Mouse (Mus musculus) G1E (cell line): ENCODE data around the gene Dnaaf1. TPM values are rescaled to one million over a fixed set of nuclear protein-coding genes. Genes with fewer than 3 reads are reported as not detected.

Experiments
- ATAC-seq: 2 replicates; pipeline ENCODE4 v1.8.0; 2016; ENCODE audit warnings: mild to moderate bottlenecking; ENCODE audit not compliant: insufficient number of reproducible peaks, poor library complexity, low FRiP score, severe bottlenecking; ENCODE audit errors: extremely low read depth
- DNase-seq: peaks from one replicate; pipeline ENCODE4 v3.0.0; 2012; ENCODE audit warnings: low spot score
- H3K27me3 ChIP-seq: 2 replicates; pipeline ENCODE4 v1.6.1; 2012; ENCODE audit warnings: mild to moderate bottlenecking, low read length, inconsistent platforms; ENCODE audit not compliant: insufficient read depth
- H3K36me3 ChIP-seq: replicated peaks from 2 replicates; pipeline ENCODE3; 2012; ENCODE audit warnings: mild to moderate bottlenecking, inconsistent platforms
- H3K4me1 ChIP-seq: 2 replicates; pipeline ENCODE4 v1.6.1; 2012; ENCODE audit warnings: low read depth, low read length, inconsistent platforms, mixed read lengths; ENCODE audit not compliant: insufficient read depth
- H3K4me3 ChIP-seq: 2 replicates; pipeline ENCODE4 v1.5.1; 2012; ENCODE audit warnings: low read depth, mild to moderate bottlenecking, inconsistent platforms, low read length, moderate library complexity, mixed read lengths
- H3K9me3 ChIP-seq: replicated peaks from 2 replicates; pipeline ENCODE4 v1.6.1; 2012; ENCODE audit warnings: inconsistent platforms
- CTCF ChIP-seq: IDR thresholded peaks from 2 replicates; pipeline ENCODE4 v1.5.1; 2012; ENCODE audit warnings: low read depth, low read length, inconsistent platforms, mixed read lengths
- GATA1 ChIP-seq: IDR thresholded peaks from 2 replicates; pipeline ENCODE4 v1.6.1; 2012; ENCODE audit warnings: borderline replicate concordance, low read length, inconsistent platforms, mixed read lengths
- GATA2 ChIP-seq: IDR thresholded peaks from 2 replicates; pipeline ENCODE4 v1.6.1; 2012; ENCODE audit warnings: low read depth, low read length, inconsistent platforms, borderline replicate concordance
- POLR2AphosphoS5 ChIP-seq: IDR thresholded peaks from 2 replicates; pipeline ENCODE4 v1.6.1; 2012; ENCODE audit warnings: low read depth, low read length, inconsistent platforms; ENCODE audit not compliant: insufficient replicate concordance
- TAL1 ChIP-seq: conservative IDR thresholded peaks from 2 replicates; pipeline ENCODE4 v1.6.1; 2012; ENCODE audit warnings: low read depth, low read length, inconsistent platforms, mixed read lengths
- polyA plus RNA-seq: library from polyadenylated mRNA; stranded (reverse); fragments of >175 nt; gene quantifications from 2 replicates; pipeline ENCODE4 v1.2.3, GENCODE M21; 2012
- total RNA-seq, 2 experiments: library from RNA; stranded (forward) in 1 of 2; stranded (reverse) in 1 of 2; fragments of 200-1000 nt in 1 of 2; fragments of >200 nt in 1 of 2; fragmentation: Nextera tagmentation in 1 of 2; gene quantifications; 2 replicates each; pipeline ENCODE4 v1.2.3; 2014 to 2017

Gene Dnaaf1
- total and polyA plus RNA-seq, 3 experiments: 0.10 to 0.11 TPM; not detected in 1

DNA sequence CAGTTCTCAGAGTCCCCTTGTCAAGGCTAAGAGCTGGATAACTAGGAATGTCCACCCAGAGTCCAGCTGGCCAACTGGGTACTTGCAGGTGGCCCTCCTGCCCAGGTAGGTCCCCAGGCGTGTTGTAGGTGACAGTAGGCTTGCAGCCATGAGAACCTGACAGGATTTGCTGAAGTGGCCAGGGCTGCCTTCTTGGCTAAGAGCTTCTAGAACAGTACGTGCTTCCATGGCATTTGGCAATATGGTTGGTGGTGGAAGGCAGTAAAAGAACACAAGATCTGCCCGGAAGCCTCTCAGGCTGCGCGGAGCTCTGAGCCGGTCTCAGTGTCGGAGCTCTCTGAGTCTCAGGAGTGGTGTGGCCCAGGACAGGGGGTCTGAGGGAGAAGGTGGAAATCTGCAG lies 49.9 kb downstream of the Dnaaf1 start:
- Histone ChIP-seq H3K27me3 (peaks cover 3% of the 10 kb centered on the region; the same call in 1 of the 2 replicates), H3K9me3 (no peaks in the 10 kb centered on the region), H3K4me3 (no peak overlapping the region), H3K36me3 (no peaks in the 10 kb centered on the region), H3K4me1 (no peaks in the 10 kb centered on the region)
- TF ChIP-seq GATA1 (no peak), TAL1 (no peak), POLR2AphosphoS5 (no peak), GATA2 (no peak), CTCF (no peak)
- DNase-seq (no peak), ATAC-seq (no peak)

DNA sequence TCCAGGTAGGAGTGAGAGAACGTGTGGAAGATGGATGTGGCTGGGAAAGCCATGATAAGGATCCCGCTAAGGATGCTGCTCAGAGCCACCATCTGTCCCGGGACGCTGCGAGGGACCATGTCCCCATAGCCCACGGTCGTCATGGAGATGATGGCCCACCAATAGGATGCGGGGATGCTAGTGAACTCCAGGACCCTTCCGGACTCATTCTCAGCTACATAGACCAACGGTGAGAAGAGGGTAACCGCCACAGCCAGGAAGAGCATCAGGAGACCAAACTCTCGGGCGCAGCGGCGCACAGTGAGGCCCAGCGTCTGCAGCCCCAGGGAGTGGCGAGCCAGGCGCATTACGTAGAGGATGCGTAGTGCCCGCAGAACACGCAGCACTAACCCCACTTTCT lies 50.8 kb downstream of the Dnaaf1 start:
- H3K4me1 ChIP-seq: no peaks in the 10 kb centered on the region
- no peak overlapping the region for H3K4me3 ChIP-seq
- ATAC-seq: no peak
- TF ChIP-seq CTCF (no peak), GATA2 (no peak), GATA1 (no peak), POLR2AphosphoS5 (no peak), TAL1 (no peak)
- peaks cover 3% of the 10 kb centered on the region; the same call in 1 of the 2 replicates for H3K27me3 ChIP-seq
- H3K36me3 ChIP-seq: no peaks in the 10 kb centered on the region
- H3K9me3 ChIP-seq: no peaks in the 10 kb centered on the region
- DNase-seq: no peak

DNA sequence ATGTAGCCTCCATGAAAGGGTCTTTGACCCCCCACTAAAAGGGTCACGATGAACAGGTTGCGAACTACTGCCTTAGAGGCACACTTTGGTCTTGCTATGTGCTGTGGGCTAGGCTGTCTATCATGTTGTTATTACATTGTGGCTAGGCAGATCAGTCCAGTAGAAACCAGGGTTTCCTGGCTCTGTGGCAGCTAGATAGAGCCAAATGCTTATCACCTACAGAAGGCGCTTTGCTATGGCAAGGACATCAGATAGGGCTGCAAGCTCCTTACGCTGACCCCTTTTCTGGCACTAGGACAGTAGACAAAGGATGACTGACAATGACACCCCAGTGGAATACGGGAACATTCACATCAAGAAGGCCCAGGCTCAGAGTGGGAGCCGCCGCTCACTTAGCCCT lies 52.2 kb downstream of the Dnaaf1 start:
- no peaks in the 10 kb centered on the region for H3K36me3 ChIP-seq
- no peaks in the 10 kb centered on the region for H3K9me3 ChIP-seq
- H3K4me3 ChIP-seq: no peak overlapping the region
- H3K27me3 ChIP-seq: peaks cover 5% of the 10 kb centered on the region
- no peaks in the 10 kb centered on the region for H3K4me1 ChIP-seq
- no peak for ATAC-seq
- TF ChIP-seq POLR2AphosphoS5 (no peak), TAL1 (no peak)
- no peak for DNase-seq

DNA sequence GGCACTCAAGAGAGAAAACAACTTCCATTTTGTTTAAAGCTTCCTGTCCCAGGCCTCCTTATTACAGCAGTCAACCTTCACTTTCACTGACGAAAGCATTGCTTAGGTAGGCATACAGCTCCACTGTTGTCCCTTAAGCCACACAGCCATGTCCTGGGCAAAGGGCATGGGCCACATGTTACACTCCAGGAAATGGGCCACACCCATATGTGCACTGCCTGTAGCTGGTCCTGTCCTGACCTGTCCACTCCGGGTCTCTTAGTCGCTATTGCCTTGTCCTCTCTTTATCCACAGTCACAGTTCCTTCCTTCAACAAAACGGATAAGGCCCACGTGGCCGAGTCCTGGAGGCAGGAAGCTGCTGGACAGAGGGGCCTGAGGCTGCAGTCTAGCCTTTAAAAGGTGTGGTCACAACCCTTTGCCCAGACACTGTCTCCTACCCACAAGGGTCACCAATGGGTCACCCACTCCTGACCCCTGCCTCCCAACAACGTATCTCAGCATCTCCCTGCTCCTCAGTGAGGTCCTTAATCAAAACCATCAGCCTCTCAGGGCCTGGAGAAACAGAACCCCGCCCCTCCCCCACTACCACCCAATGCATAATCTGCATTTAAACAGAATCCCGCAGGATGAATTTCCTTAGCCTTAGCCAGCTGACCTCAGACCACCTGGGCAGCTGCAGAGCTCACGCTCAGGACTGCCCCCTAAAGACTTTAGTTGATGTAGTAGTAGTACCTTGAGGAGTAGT lies 52.8 kb downstream of the Dnaaf1 start:
- no peaks in the 10 kb centered on the region for H3K36me3 ChIP-seq
- H3K4me1 ChIP-seq: no peaks in the 10 kb centered on the region
- DNase-seq (no peak), ATAC-seq (no peak)
- H3K27me3 ChIP-seq: peaks cover 6% of the 10 kb centered on the region
- no peak for TF ChIP-seq GATA1
- TF ChIP-seq TAL1: no peak
- TF ChIP-seq GATA2: no peak
- no peak for TF ChIP-seq POLR2AphosphoS5
- TF ChIP-seq CTCF: no peak
- H3K4me3 ChIP-seq: no peak overlapping the region
- no peaks in the 10 kb centered on the region for H3K9me3 ChIP-seq

DNA sequence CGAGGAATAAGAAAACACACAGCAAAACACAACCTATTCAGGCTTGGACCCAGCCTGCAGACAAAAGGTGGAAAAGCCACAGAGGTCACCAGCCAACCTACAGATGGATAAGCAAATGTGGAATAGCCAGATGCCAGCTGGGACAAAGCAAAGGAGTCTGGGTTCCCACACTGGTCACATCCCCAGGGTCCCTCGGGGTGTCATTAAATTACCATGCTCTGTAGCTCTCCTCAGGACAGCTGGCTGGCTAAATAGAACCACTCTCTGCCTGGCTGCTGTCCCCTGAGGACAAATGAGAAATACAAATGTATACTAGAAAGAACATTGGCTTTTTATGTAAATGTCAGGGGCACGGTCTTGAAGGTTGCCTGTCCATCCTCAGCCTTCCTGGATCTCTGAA lies 55.8 kb downstream of the Dnaaf1 start:
- H3K9me3 ChIP-seq: no peaks in the 10 kb centered on the region
- TF ChIP-seq POLR2AphosphoS5: no peak
- DNase-seq (no peak), ATAC-seq (no peak)
- H3K4me1 ChIP-seq: no peaks in the 10 kb centered on the region
- no peak overlapping the region for H3K4me3 ChIP-seq
- peaks cover 16% of the 10 kb centered on the region for H3K27me3 ChIP-seq
- no peaks in the 10 kb centered on the region for H3K36me3 ChIP-seq

DNA sequence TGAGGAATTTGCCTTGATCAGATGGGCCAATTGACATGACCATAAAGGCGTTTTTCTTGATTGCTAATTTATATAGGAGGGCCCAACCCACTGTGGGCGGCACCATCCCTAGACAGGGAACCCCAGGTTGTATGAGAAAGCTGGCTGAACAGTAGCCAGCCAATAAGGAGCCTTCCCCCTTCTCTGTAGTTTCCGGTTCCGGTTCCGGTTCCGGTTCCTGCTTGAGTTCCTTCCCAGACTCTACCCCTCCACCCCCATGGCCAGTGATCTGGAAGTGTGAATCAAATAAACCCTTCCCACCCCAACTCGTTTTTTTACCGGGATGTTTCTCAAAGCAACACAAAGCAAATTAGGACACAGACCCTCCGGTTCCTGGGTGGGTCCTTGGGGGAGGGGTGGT lies 57.2 kb downstream of the Dnaaf1 start:
- H3K4me1 ChIP-seq: no peaks in the 10 kb centered on the region
- peaks cover 19% of the 10 kb centered on the region for H3K27me3 ChIP-seq
- TF ChIP-seq TAL1 (no peak), POLR2AphosphoS5 (no peak), GATA2 (no peak), CTCF (no peak), GATA1 (no peak)
- H3K4me3 ChIP-seq: no peak overlapping the region
- no peak for ATAC-seq
- no peaks in the 10 kb centered on the region for H3K9me3 ChIP-seq
- no peak for DNase-seq
- no peaks in the 10 kb centered on the region for H3K36me3 ChIP-seq

DNA sequence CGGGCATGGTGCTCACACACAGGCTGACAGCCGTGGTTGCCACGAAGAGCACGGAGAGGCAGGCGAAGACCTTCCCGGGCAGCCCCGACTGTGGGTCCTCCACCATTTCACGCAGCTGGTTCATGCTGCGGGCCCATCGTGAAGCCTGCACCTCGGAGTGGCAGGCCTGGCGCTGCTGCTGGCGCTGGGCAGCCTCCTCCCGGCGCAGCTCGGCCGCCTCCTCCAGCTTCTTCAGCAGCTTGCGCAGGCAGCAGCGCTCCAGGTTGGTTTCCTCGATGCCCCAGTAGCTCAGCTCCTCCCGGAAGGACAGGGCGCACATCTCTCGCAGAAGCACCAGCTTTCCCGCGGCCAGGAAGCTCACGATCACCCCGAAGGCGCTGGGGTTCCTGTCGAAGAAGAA lies 57.9 kb downstream of the Dnaaf1 start:
- Histone ChIP-seq H3K4me1 (no peaks in the 10 kb centered on the region), H3K27me3 (peaks cover 21% of the 10 kb centered on the region), H3K4me3 (no peak overlapping the region), H3K36me3 (no peaks in the 10 kb centered on the region), H3K9me3 (no peaks in the 10 kb centered on the region)
- TF ChIP-seq POLR2AphosphoS5 (no peak), GATA1 (no peak), GATA2 (no peak), CTCF (no peak), TAL1 (no peak)
- DNase-seq (no peak), ATAC-seq (no peak)
